Mouse (Mus musculus) forebrain, embryonic 13.5 days (tissue): ENCODE data around the gene 4930512M02Rik. TPM values are rescaled to one million over a fixed set of nuclear protein-coding genes. Genes with fewer than 3 reads are reported as not detected.
A peak's percentile ranks its signal among the peaks of the same experiment; 100 is the strongest.

Source experiments
- ATAC-seq: fragments of 200-750 bp; cut with Nextera tagmentation; 2 replicates; pipeline ENCODE4 v1.8.0; 2017
- H3K27ac ChIP-seq: fragments of 300-500 bp; sonication (generic); 2 replicates; pipeline ENCODE4 v1.5.1; 2015; ENCODE audit warnings: inconsistent platforms, mild to moderate bottlenecking, moderate library complexity
- H3K27me3 ChIP-seq: fragments of 300-500 bp; sonication (generic); 2 replicates; pipeline ENCODE4 v1.6.1; 2015; ENCODE audit warnings: mild to moderate bottlenecking, inconsistent platforms
- H3K36me3 ChIP-seq: fragments of 300-500 bp; sonication (generic); 2 replicates; pipeline ENCODE4 v1.6.1; 2015; ENCODE audit warnings: mild to moderate bottlenecking, inconsistent platforms; ENCODE audit not compliant: poor library complexity, severe bottlenecking
- H3K4me1 ChIP-seq: fragments of 300-500 bp; sonication (generic); 2 replicates; pipeline ENCODE4 v1.6.1; 2015; ENCODE audit warnings: inconsistent platforms
- H3K4me2 ChIP-seq: fragments of 300-500 bp; sonication (generic); 2 replicates; pipeline ENCODE4 v1.6.1; 2015; ENCODE audit warnings: inconsistent platforms, mild to moderate bottlenecking, moderate library complexity
- H3K4me3 ChIP-seq: fragments of 300-500 bp; sonication (generic); 2 replicates; pipeline ENCODE4 v1.5.1; 2015; ENCODE audit warnings: mild to moderate bottlenecking, inconsistent platforms
- H3K9ac ChIP-seq: fragments of 300-500 bp; sonication (generic); 2 replicates; pipeline ENCODE4 v1.6.1; 2015; ENCODE audit warnings: mild to moderate bottlenecking, inconsistent platforms
- H3K9me3 ChIP-seq: fragments of 300-500 bp; sonication (generic); replicated peaks from 2 replicates; pipeline ENCODE4 v1.6.1; 2016; ENCODE audit warnings: inconsistent platforms
- WGBS: fragments of 180-500 bp; shearing (Covaris S2); methylation state at CpG from one replicate; pipeline ENCODE4 v1.1.7; 2015; 5-methylcytosine and 5-hydroxymethylcytosine counted together
- polyA plus RNA-seq: library from polyadenylated mRNA; unstranded; fragments of >200 nt; fragmentation: Nextera tagmentation; extraction: Ambion mirVana; gene quantifications from 2 replicates; pipeline ENCODE4 v1.2.1, GENCODE M21; 2015

Gene 4930512M02Rik
- polyA plus RNA-seq, 1 experiment from 2014 or later = not detected

GRCm38 (mm10) chr11:11559099-11559686 is 68.4 kb downstream of the 4930512M02Rik start:
- Histone ChIP-seq H3K4me3 (no peak overlapping the region), H3K4me2 (no peak overlapping the region), H3K9ac (no peak overlapping the region), H3K9me3 (no peaks in the 10 kb centered on the region), H3K27ac (no peak overlapping the region), H3K36me3 (no peaks in the 10 kb centered on the region), H3K4me1 (no peaks in the 10 kb centered on the region), H3K27me3 (no peaks in the 10 kb centered on the region)
- WGBS = 87% methylated on average over 7 of the region's 7 CpGs
- no peak for ATAC-seq

DNA sequence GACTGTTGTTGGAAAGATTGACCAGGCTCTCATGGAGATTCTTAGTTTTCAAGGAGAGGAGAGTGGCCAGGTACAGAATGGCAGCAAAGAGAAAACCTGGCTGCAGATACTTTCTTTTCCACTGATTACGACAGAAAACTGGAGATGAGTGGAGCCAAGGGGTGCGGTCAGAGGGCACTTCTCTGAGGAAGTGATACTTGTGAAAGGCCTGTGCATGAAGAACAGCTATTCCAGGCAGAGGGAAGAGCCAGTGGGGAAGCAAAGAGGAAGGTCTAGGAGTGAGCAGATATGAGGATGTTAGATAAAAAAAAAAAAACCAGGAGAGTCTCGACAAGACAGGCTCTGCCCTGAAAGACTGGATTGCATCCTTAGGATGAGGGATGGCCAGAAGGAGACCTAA is 69.0 kb downstream of the 4930512M02Rik start:
- no peak overlapping the region for H3K4me2 ChIP-seq
- H3K4me3 ChIP-seq = no peak overlapping the region
- WGBS = 89% methylated on average over 3 of the region's 3 CpGs
- no peaks in the 10 kb centered on the region for H3K4me1 ChIP-seq
- no peaks in the 10 kb centered on the region for H3K27me3 ChIP-seq
- no peaks in the 10 kb centered on the region for H3K9me3 ChIP-seq
- H3K27ac ChIP-seq = no peak overlapping the region
- no peak for ATAC-seq
- no peaks in the 10 kb centered on the region for H3K36me3 ChIP-seq
- no peak overlapping the region for H3K9ac ChIP-seq

GRCm38 (mm10) chr11:11557173-11557967 is 70.3 kb downstream of the 4930512M02Rik start:
- Histone ChIP-seq H3K4me1 (no peaks in the 10 kb centered on the region), H3K27me3 (no peaks in the 10 kb centered on the region), H3K4me3 (no peak overlapping the region), H3K36me3 (no peaks in the 10 kb centered on the region), H3K9me3 (no peaks in the 10 kb centered on the region), H3K4me2 (no peak overlapping the region), H3K9ac (no peak overlapping the region), H3K27ac (no peak overlapping the region)
- WGBS = 54% methylated on average over 11 of the region's 11 CpGs
- ATAC-seq = 0 out of 2 replicates have a peak, but pooled peaks have one; percentile 16

DNA sequence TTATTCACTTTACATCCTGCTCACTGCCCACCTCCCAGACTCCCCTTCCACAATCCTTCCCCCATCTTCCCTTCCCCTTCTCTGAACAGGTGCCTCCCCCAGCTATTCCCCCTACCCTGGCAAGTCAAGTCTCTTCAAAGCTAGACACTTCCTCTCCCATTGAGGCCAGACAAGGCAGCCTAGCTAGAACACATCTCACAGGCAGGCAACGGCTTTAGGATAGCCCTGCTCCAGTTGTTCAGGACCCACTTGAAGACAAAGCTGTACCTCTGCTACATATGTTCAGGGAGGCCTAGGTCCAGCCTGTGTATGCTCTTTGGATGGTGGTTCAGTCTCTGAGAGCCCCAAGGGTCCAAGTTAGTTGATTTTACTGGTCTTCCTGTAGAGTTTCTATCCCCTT is 71.4 kb downstream of the 4930512M02Rik start:
- WGBS = 94% methylated on average over 1 of the region's 1 CpGs
- no peak overlapping the region for H3K4me3 ChIP-seq
- no peaks in the 10 kb centered on the region for H3K4me1 ChIP-seq
- H3K4me2 ChIP-seq = no peak overlapping the region
- H3K27ac ChIP-seq = no peak overlapping the region
- no peak overlapping the region for H3K9ac ChIP-seq
- no peaks in the 10 kb centered on the region for H3K9me3 ChIP-seq
- no peak for ATAC-seq
- H3K36me3 ChIP-seq = no peaks in the 10 kb centered on the region
- no peaks in the 10 kb centered on the region for H3K27me3 ChIP-seq

GRCm38 (mm10) chr11:11555563-11555962 is 72.1 kb downstream of the 4930512M02Rik start:
- Histone ChIP-seq H3K9ac (no peak overlapping the region), H3K27ac (no peak overlapping the region), H3K4me2 (no peak overlapping the region), H3K4me3 (no peak overlapping the region), H3K27me3 (no peaks in the 10 kb centered on the region), H3K9me3 (no peaks in the 10 kb centered on the region), H3K4me1 (no peaks in the 10 kb centered on the region), H3K36me3 (no peaks in the 10 kb centered on the region)
- no peak for ATAC-seq
- WGBS = 80% methylated on average over 8 of the region's 8 CpGs

DNA sequence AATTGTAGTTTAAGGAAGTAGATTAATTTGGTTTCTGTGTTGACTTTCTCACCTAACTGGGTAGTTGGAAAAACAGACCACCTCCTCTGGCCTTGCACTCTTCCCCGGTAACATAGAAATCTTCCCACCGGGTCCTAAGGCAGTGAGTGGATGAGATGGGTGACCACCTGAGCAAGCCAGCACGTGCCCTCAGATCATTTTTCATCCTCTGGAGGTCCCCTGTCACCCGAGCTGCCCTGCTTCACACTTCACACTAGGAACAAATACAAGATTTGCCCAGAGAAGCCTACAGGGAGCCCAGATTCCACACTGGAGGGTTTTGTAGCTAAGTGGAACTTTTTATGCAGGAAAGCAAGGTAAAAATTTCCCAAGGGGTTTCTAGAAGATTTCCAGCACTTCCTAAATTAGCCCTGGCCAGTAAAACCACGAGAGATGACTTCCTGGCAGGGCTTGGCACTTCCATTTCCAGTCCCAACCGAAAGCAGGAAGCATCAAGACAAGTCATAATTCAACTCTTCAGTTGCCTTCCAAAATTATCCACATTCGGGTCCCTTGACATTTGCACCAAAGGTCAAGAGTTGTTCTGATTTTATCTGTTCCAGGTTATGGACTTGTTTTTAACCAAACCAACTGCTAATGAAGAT is 79.9 kb downstream of the 4930512M02Rik start:
- Histone ChIP-seq H3K4me2 (no peak overlapping the region), H3K27me3 (no peaks in the 10 kb centered on the region), H3K4me1 (no peaks in the 10 kb centered on the region), H3K9me3 (no peaks in the 10 kb centered on the region), H3K9ac (no peak overlapping the region), H3K4me3 (no peak overlapping the region), H3K36me3 (no peaks in the 10 kb centered on the region), H3K27ac (no peak overlapping the region)
- ATAC-seq = no peak
- WGBS = 82% methylated on average over 7 of the region's 7 CpGs

GRCm38 (mm10) chr11:11546903-11547511 is 80.6 kb downstream of the 4930512M02Rik start:
- Histone ChIP-seq H3K27me3 (no peaks in the 10 kb centered on the region), H3K27ac (no peak overlapping the region), H3K4me1 (no peaks in the 10 kb centered on the region), H3K4me2 (no peak overlapping the region), H3K36me3 (no peaks in the 10 kb centered on the region), H3K9me3 (no peaks in the 10 kb centered on the region), H3K4me3 (no peak overlapping the region), H3K9ac (no peak overlapping the region)
- 86% methylated on average over 7 of the region's 7 CpGs for WGBS
- ATAC-seq = no peak

DNA sequence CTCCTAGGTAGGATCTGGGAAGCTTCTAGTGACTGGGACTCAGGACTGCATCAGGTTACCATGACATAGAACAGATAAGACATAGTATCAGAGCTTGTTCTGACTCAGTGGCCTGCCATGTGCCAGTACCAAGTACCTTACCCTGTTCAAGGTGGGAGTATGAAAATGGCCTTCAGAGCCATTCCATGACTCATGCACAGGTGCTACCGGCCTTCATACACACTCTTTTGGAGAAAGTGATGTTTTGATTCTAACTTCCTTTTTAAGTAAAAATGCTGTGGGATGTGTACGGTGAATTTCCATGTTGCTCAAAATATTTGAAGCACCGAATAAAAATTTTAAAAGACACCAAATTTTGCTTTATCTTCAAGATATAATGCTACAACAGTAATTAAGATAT is 81.7 kb downstream of the 4930512M02Rik start:
- Histone ChIP-seq H3K4me1 (no peaks in the 10 kb centered on the region), H3K27ac (no peak overlapping the region), H3K9me3 (no peaks in the 10 kb centered on the region), H3K27me3 (no peaks in the 10 kb centered on the region), H3K4me2 (no peak overlapping the region), H3K9ac (no peak overlapping the region), H3K4me3 (no peak overlapping the region), H3K36me3 (no peaks in the 10 kb centered on the region)
- no peak for ATAC-seq
- 92% methylated on average over 3 of the region's 3 CpGs for WGBS

Other genes with a start within 250 kb of the 4930512M02Rik start
- gene Spata48, start 165.7 kb downstream of the 4930512M02Rik start, polyA plus RNA-seq = 1.2 and 1.4 TPM in 2 replicates
- gene Zpbp, start 165.4 kb downstream of the 4930512M02Rik start, polyA plus RNA-seq = 0.35 and 0.57 TPM in 2 replicates
- 0.63 TPM in 2 replicates for gene Ikzf1, start 57.2 kb upstream of the 4930512M02Rik start, polyA plus RNA-seq
- 51.5 and 55.5 TPM in 2 replicates for gene Fignl1, start 181.1 kb upstream of the 4930512M02Rik start, polyA plus RNA-seq